23 mouse cellular contexts compared by ENCODE assay signal in genomic region chr10:75620818-75621217, GRCm38 (mm10). TPM values are rescaled to one million over a fixed set of nuclear protein-coding genes. Genes with fewer than 3 reads are reported as not detected.
DNase-seq lines count a peak whose midpoint lies in the region; ATAC-seq and TF ChIP-seq lines count a peak whose summit lies in the region.
"Had no signal": no experiment of that assay in that cellular context is flagged by ENCODE, and none has a peak within 500 bp of the region (broad histone marks: within the 10 kb centered on the region; RNA-seq: fewer than 3 reads in every experiment).

No protein-coding gene starts in this region.

- H3K27me3 ChIP-seq in kidney, postnatal 0 days (ENCODE audit: insufficient read depth, low read length): no peaks in the 10 kb centered on the region
- no peaks in the 10 kb centered on the region for H3K27me3 ChIP-seq in testis, adult 2 months (ENCODE audit: control insufficient read depth, insufficient read depth, low read length)
- H3K27me3 ChIP-seq in MEL (ENCODE audit: control insufficient read depth in 1 of 2, insufficient read depth in 2 of 2, low read length in 2 of 2): no peaks in the 10 kb centered on the region; a peak in 1 of 4 replicates
- no peaks in the 10 kb centered on the region for H3K27me3 ChIP-seq in stomach, postnatal 0 days (ENCODE audit: control insufficient read depth, insufficient read depth, low read length)
- no peaks in the 10 kb centered on the region for H3K27me3 ChIP-seq in forebrain, embryonic 14.5 days (replicated peaks; ENCODE audit: control insufficient read depth, insufficient read depth, low read length)
- H3K27me3 ChIP-seq: embryonic facial prominence, embryonic 13.5 days; forebrain, embryonic 15.5 days; liver, embryonic 13.5 days; megakaryocyte, embryonic 14.5 days; midbrain, embryonic 15.5 days; neural tube, embryonic 15.5 days had no signal

- peak; percentile 35 for DNase-seq in kidney, postnatal 0 days (ENCODE audit: low spot score)
- DNase-seq in kidney, adult 11 months: no peak
- no peak for DNase-seq in testis, postnatal 14 days (ENCODE audit: low spot score)
- no peak for DNase-seq in MEL (ENCODE audit: low read depth, low spot score)
- DNase-seq in stomach, postnatal 0 days (ENCODE audit: low spot score): no peak
- DNase-seq in forebrain, embryonic 14.5 days (ENCODE audit: low spot score): no peak
- DNase-seq: adrenal gland, adult 8-10 months; cerebellum, postnatal 10 days; heart, postnatal 14 days; kidney, adult 2 months; kidney, postnatal 25 days; layer of hippocampus, adult 9-11 months; liver, embryonic 13.5 days; lung, postnatal 10 days had no signal

- WGBS in kidney, postnatal 0 days: 49% methylated on average over 3 of the region's 3 CpGs
- 48% methylated on average over 3 of the region's 3 CpGs for WGBS in stomach, postnatal 0 days
- 58% methylated on average over 3 of the region's 3 CpGs for WGBS in forebrain, embryonic 14.5 days

- no peak; the same call in 1 of the 2 replicates for TF ChIP-seq RAD21 in MEL (IDR thresholded peaks at IDR 0.05; ENCODE audit: low read depth, low read length)

- TF ChIP-seq CTCF in kidney, postnatal 0 days (IDR thresholded peaks at IDR 0.05; ENCODE audit: low read depth): peak; percentile 49
- peak; percentile 17; the same call in 1 of the 2 replicates for TF ChIP-seq CTCF in testis, adult 2 months (IDR thresholded peaks at IDR 0.05; ENCODE audit: control insufficient read depth, insufficient read depth, insufficient replicate concordance, low read depth, low read length)
- TF ChIP-seq CTCF in MEL (IDR thresholded peaks at IDR 0.05 in 2 of 3, conservative IDR thresholded peaks at IDR 0.05 in 1 of 3; ENCODE audit: control insufficient read depth in 1 of 3, insufficient read depth in 1 of 3, low read depth in 2 of 3, low read length in 3 of 3, poor library complexity in 1 of 3, severe bottlenecking in 1 of 3): peak; percentile 15 to 49 (median 47); a peak in 4 of 6 replicates
- TF ChIP-seq CTCF in stomach, postnatal 0 days (IDR thresholded peaks at IDR 0.05; ENCODE audit: low read depth): peak; percentile 54

- no peaks in the 10 kb centered on the region for H3K36me3 ChIP-seq in kidney, postnatal 0 days (ENCODE audit: insufficient read depth, low read length)
- no peaks in the 10 kb centered on the region for H3K36me3 ChIP-seq in testis, adult 2 months (ENCODE audit: control insufficient read depth, insufficient read depth, low read length)
- H3K36me3 ChIP-seq in MEL (ENCODE audit: control insufficient read depth in 1 of 2, insufficient read depth in 2 of 2, low read length in 2 of 2): peaks cover 0 to 20% of the 10 kb centered on the region in 2 experiments; a peak in 2 of 4 replicates
- H3K36me3 ChIP-seq in stomach, postnatal 0 days (ENCODE audit: control insufficient read depth, insufficient read depth, low read length): no peaks in the 10 kb centered on the region
- no peaks in the 10 kb centered on the region for H3K36me3 ChIP-seq in forebrain, embryonic 14.5 days (ENCODE audit: control insufficient read depth, insufficient read depth, low read length)
- H3K36me3 ChIP-seq: embryonic facial prominence, embryonic 13.5 days; forebrain, embryonic 15.5 days; liver, embryonic 13.5 days; midbrain, embryonic 15.5 days; neural tube, embryonic 15.5 days had no signal

- no peak for TF ChIP-seq POLR2A in testis, adult 2 months (IDR thresholded peaks at IDR 0.05; ENCODE audit: control insufficient read depth, low read depth, low read length)
- TF ChIP-seq POLR2A in MEL (IDR thresholded peaks at IDR 0.05; ENCODE audit: control insufficient read depth in 1 of 2, insufficient read depth in 1 of 2, low read depth in 1 of 2, low read length in 2 of 2, poor library complexity in 1 of 2): no peak

- no peak overlapping the region for H3K27ac ChIP-seq in kidney, postnatal 0 days
- H3K27ac ChIP-seq in testis, adult 2 months (ENCODE audit: control insufficient read depth, insufficient read depth, low read depth, low read length): no peak overlapping the region
- H3K27ac ChIP-seq in MEL (ENCODE audit: control insufficient read depth, low read depth, low read length): no peak overlapping the region
- H3K27ac ChIP-seq in stomach, postnatal 0 days (replicated peaks): no peak overlapping the region
- no peak overlapping the region for H3K27ac ChIP-seq in forebrain, embryonic 14.5 days (ENCODE audit: low read depth, low read length)
- H3K27ac ChIP-seq: embryonic facial prominence, embryonic 13.5 days; forebrain, embryonic 15.5 days; hindbrain, embryonic 14.5 days; liver, embryonic 13.5 days; midbrain, embryonic 15.5 days; neural tube, embryonic 15.5 days had no signal

- TF ChIP-seq EP300 in MEL (IDR thresholded peaks at IDR 0.05; ENCODE audit: low read depth in 1 of 2, low read length in 2 of 2): no peak
- TF ChIP-seq EP300 in stomach, postnatal 0 days (optimal IDR thresholded peaks at IDR 0.05): no peak

- no peak overlapping the region for H3K4me3 ChIP-seq in kidney, postnatal 0 days (replicated peaks; ENCODE audit: low read depth, low read length)
- no peak overlapping the region for H3K4me3 ChIP-seq in testis, adult 2 months (ENCODE audit: control insufficient read depth, low read depth, low read length)
- no peak overlapping the region for H3K4me3 ChIP-seq in MEL (ENCODE audit: control insufficient read depth in 1 of 2, insufficient read depth in 1 of 2, low read depth in 2 of 2, low read length in 2 of 2)
- no peak overlapping the region for H3K4me3 ChIP-seq in stomach, postnatal 0 days (ENCODE audit: low read depth, low read length)
- no peak overlapping the region for H3K4me3 ChIP-seq in forebrain, embryonic 14.5 days (ENCODE audit: low read depth, low read length)
- H3K4me3 ChIP-seq: embryonic facial prominence, embryonic 13.5 days; forebrain, embryonic 15.5 days; liver, embryonic 13.5 days; megakaryocyte, embryonic 14.5 days; midbrain, embryonic 15.5 days; neural tube, embryonic 15.5 days had no signal

- H3K79me2 ChIP-seq in MEL (ENCODE audit: control insufficient read depth, insufficient read depth, low read length, poor library complexity): no peaks in the 10 kb centered on the region

- H3K9me3 ChIP-seq in kidney, postnatal 0 days (replicated peaks; ENCODE audit: low read length): no peaks in the 10 kb centered on the region
- H3K9me3 ChIP-seq in MEL (replicated peaks; ENCODE audit: insufficient read depth, low read length): no peaks in the 10 kb centered on the region
- H3K9me3 ChIP-seq in stomach, postnatal 0 days (ENCODE audit: control insufficient read depth, low read length): no peaks in the 10 kb centered on the region
- no peaks in the 10 kb centered on the region for H3K9me3 ChIP-seq in forebrain, embryonic 14.5 days (replicated peaks; ENCODE audit: control insufficient read depth, low read length)
- H3K9me3 ChIP-seq: embryonic facial prominence, embryonic 13.5 days; forebrain, embryonic 15.5 days; liver, embryonic 13.5 days; midbrain, embryonic 15.5 days; neural tube, embryonic 15.5 days had no signal

- no peak overlapping the region for H3K4me2 ChIP-seq in kidney, postnatal 0 days (ENCODE audit: low read length)
- H3K4me2 ChIP-seq in stomach, postnatal 0 days (replicated peaks; ENCODE audit: low read depth): no peak overlapping the region
- no peak overlapping the region for H3K4me2 ChIP-seq in forebrain, embryonic 14.5 days (ENCODE audit: low read length)
- H3K4me2 ChIP-seq: embryonic facial prominence, embryonic 13.5 days; forebrain, embryonic 15.5 days; heart, embryonic 11.5 days; hindbrain, embryonic 14.5 days; liver, embryonic 13.5 days; midbrain, embryonic 15.5 days; neural tube, embryonic 15.5 days had no signal

- ATAC-seq in kidney, postnatal 0 days (replicated peaks; ENCODE audit: low FRiP score, low read depth): no peak
- ATAC-seq in stomach, postnatal 0 days (ENCODE audit: low FRiP score, low TSS enrichment): no peak
- ATAC-seq in forebrain, embryonic 14.5 days: no peak
- ATAC-seq: forebrain, embryonic 15.5 days; midbrain, embryonic 15.5 days had no signal

- no peak overlapping the region for H3K9ac ChIP-seq in kidney, postnatal 0 days (ENCODE audit: low read depth, low read length)
- H3K9ac ChIP-seq in MEL (ENCODE audit: control insufficient read depth, low read depth, low read length, poor library complexity, severe bottlenecking): no peak overlapping the region
- H3K9ac ChIP-seq in stomach, postnatal 0 days (ENCODE audit: low read length): no peak overlapping the region
- H3K9ac ChIP-seq in forebrain, embryonic 14.5 days (ENCODE audit: low read length): no peak overlapping the region
- H3K9ac ChIP-seq: embryonic facial prominence, embryonic 13.5 days; forebrain, embryonic 15.5 days; hindbrain, embryonic 14.5 days; liver, embryonic 13.5 days; midbrain, embryonic 15.5 days; neural tube, embryonic 15.5 days had no signal

- no peaks in the 10 kb centered on the region for H3K4me1 ChIP-seq in kidney, postnatal 0 days (replicated peaks; ENCODE audit: insufficient read depth, low read length)
- H3K4me1 ChIP-seq in testis, adult 2 months (ENCODE audit: control insufficient read depth, insufficient read depth, low read length): no peaks in the 10 kb centered on the region
- H3K4me1 ChIP-seq in MEL (ENCODE audit: control insufficient read depth in 1 of 2, insufficient read depth in 2 of 2, low read length in 2 of 2): peaks cover 2 to 20% of the 10 kb centered on the region in 2 experiments; a peak in 3 of 4 replicates
- no peaks in the 10 kb centered on the region for H3K4me1 ChIP-seq in stomach, postnatal 0 days (replicated peaks; ENCODE audit: control insufficient read depth, insufficient read depth)
- H3K4me1 ChIP-seq in forebrain, embryonic 14.5 days (ENCODE audit: control insufficient read depth, insufficient read depth, low read length): no peaks in the 10 kb centered on the region
- H3K4me1 ChIP-seq: embryonic facial prominence, embryonic 13.5 days; forebrain, embryonic 15.5 days; liver, embryonic 13.5 days; midbrain, embryonic 15.5 days; neural tube, embryonic 15.5 days had no signal

RNA-seq across cellular contexts. Expression of gene Susd2, which starts 23.0 kb away (rescaled TPM):
- 33.7 and 38.7 TPM in 2 replicates for polyA plus RNA-seq in kidney, postnatal 0 days (2015; fragmentation: Nextera tagmentation; extraction: Ambion mirVana)
- 4.0 and 4.7 TPM in 2 replicates for polyA plus RNA-seq in testis, adult 2 months (2012; rRNA removed)
- total RNA-seq in MEL (2012; rRNA removed): 0.07 and 0.12 TPM in 2 replicates
- polyA plus RNA-seq in MEL (2012; ENCODE audit: insufficient read depth in 1 of 2, insufficient read length in 2 of 2, low read depth in 1 of 2, low replicate concordance in 2 of 2, missing spikeins in 1 of 2): under 1 TPM in 1 of 2 experiments, not detected in 1; 0.15 TPM
- polyA plus RNA-seq in stomach, postnatal 0 days (2015; fragmentation: Nextera tagmentation; extraction: Ambion mirVana): 12.2 and 14.1 TPM in 2 replicates
- polyA plus RNA-seq in forebrain, embryonic 14.5 days (2014; fragmentation: Nextera tagmentation; extraction: Ambion mirVana): 1.3 TPM in 2 replicates

RNA-seq across cellular contexts. Expression of gene Ggt5, which starts 31.7 kb away (rescaled TPM):
- polyA plus RNA-seq in kidney, postnatal 0 days (2015; fragmentation: Nextera tagmentation; extraction: Ambion mirVana): 4.2 and 5.1 TPM in 2 replicates
- polyA plus RNA-seq in testis, adult 2 months (2012; rRNA removed): 5.4 TPM in 2 replicates
- 0.03 TPM in 1 of 2 replicates, not detected in the other for total RNA-seq in MEL (2012; rRNA removed)
- under 1 TPM in 1 of 2 experiments, not detected in 1; 0.11 TPM for polyA plus RNA-seq in MEL (2012; ENCODE audit: insufficient read depth in 1 of 2, insufficient read length in 2 of 2, low read depth in 1 of 2, low replicate concordance in 2 of 2, missing spikeins in 1 of 2)
- polyA plus RNA-seq in stomach, postnatal 0 days (2015; fragmentation: Nextera tagmentation; extraction: Ambion mirVana): 2.6 and 2.8 TPM in 2 replicates
- 1.8 and 2.1 TPM in 2 replicates for polyA plus RNA-seq in forebrain, embryonic 14.5 days (2014; fragmentation: Nextera tagmentation; extraction: Ambion mirVana)
- polyA plus RNA-seq: C2C12 had no signal

RNA-seq across cellular contexts. Expression of gene Ggt1, which starts 59.4 kb away (rescaled TPM):
- 317 and 388 TPM in 2 replicates for polyA plus RNA-seq in kidney, postnatal 0 days (2015; fragmentation: Nextera tagmentation; extraction: Ambion mirVana)
- polyA plus RNA-seq in testis, adult 2 months (2012; rRNA removed): 1.6 and 2.0 TPM in 2 replicates
- 0.46 and 1.4 TPM in 2 replicates for total RNA-seq in MEL (2012; rRNA removed)
- 1 to 10 TPM in 1 of 2 experiments, not detected in 1; 3.2 TPM for polyA plus RNA-seq in MEL (2012; ENCODE audit: insufficient read depth in 1 of 2, insufficient read length in 2 of 2, low read depth in 1 of 2, low replicate concordance in 2 of 2, missing spikeins in 1 of 2)
- polyA plus RNA-seq in stomach, postnatal 0 days (2015; fragmentation: Nextera tagmentation; extraction: Ambion mirVana): 1.9 and 2.1 TPM in 2 replicates
- 1.1 and 1.2 TPM in 2 replicates for polyA plus RNA-seq in forebrain, embryonic 14.5 days (2014; fragmentation: Nextera tagmentation; extraction: Ambion mirVana)
- total RNA-seq: heart, postnatal 14 days had no signal

Comparison
In these comparisons a context has a peak if more than half of its experiments do, and no peak if none do; other contexts are left out.
1. RNA of gene Ggt1, which starts 59.4 kb away (polyA plus RNA-seq): 317 to 388 TPM in kidney, postnatal 0 days; 3.2 TPM in MEL, 1.9 to 2.1 TPM in stomach, postnatal 0 days, 1.6 to 2.0 TPM in testis, adult 2 months and 1.1 to 1.2 TPM in forebrain, embryonic 14.5 days; every median in the first group is over 10 times any median in the second.
2. Peak in every context shown above with its lines, with median percentiles within 50 percentile points of each other: CTCF ChIP-seq.